Mouse (Mus musculus) heart, embryonic 16.5 days (tissue): ENCODE data around the gene Ovol3. TPM values are rescaled to one million over a fixed set of nuclear protein-coding genes. Genes with fewer than 3 reads are reported as not detected.

Experiments
- ATAC-seq: fragments of 200-750 bp; cut with Nextera tagmentation; replicated peaks from 2 replicates; pipeline ENCODE4 v1.8.0; 2017; ENCODE audit warnings: moderate number of reproducible peaks; ENCODE audit not compliant: insufficient read depth, low FRiP score; ENCODE audit errors: extremely low read depth
- H3K27ac ChIP-seq: fragments of 300-500 bp; sonication (generic); 2 replicates; pipeline ENCODE4 v1.5.1; 2014; ENCODE audit warnings: mild to moderate bottlenecking, low read length, control low read depth, moderate library complexity
- H3K27me3 ChIP-seq: fragments of 300-500 bp; sonication (generic); 2 replicates; pipeline ENCODE4 v1.6.1; 2014; ENCODE audit warnings: low read length, mixed read lengths; ENCODE audit not compliant: control insufficient read depth, insufficient read depth
- H3K36me3 ChIP-seq: fragments of 300-500 bp; sonication (generic); 2 replicates; pipeline ENCODE4 v1.6.1; 2014; ENCODE audit not compliant: control insufficient read depth, insufficient read depth
- H3K4me1 ChIP-seq: fragments of 300-500 bp; sonication (generic); 2 replicates; pipeline ENCODE4 v1.6.1; 2014; ENCODE audit warnings: low read length, mixed read lengths; ENCODE audit not compliant: control insufficient read depth, insufficient read depth
- H3K4me2 ChIP-seq: fragments of 300-500 bp; sonication (generic); 2 replicates; pipeline ENCODE4 v1.6.1; 2014; ENCODE audit warnings: low read depth, mild to moderate bottlenecking, control low read depth, low read length
- H3K4me3 ChIP-seq: fragments of 300-500 bp; sonication (generic); 2 replicates; pipeline ENCODE4 v1.5.1; 2014; ENCODE audit warnings: mild to moderate bottlenecking, control low read depth, low read length
- H3K9ac ChIP-seq: fragments of 300-500 bp; sonication (generic); 2 replicates; pipeline ENCODE4 v1.6.1; 2014; ENCODE audit warnings: low read length, control low read depth
- H3K9me3 ChIP-seq: fragments of 300-500 bp; sonication (generic); replicated peaks from 2 replicates; pipeline ENCODE4 v1.6.1; 2016; ENCODE audit warnings: low read length; ENCODE audit not compliant: control insufficient read depth
- WGBS: fragments of 180-500 bp; shearing (Covaris S2); extraction: QIAGEN DNeasy Blood & Tissue Kit; methylation state at CpG from one replicate; pipeline ENCODE4 v1.1.7; 2014; 5-methylcytosine and 5-hydroxymethylcytosine counted together
- polyA plus RNA-seq: library from polyadenylated mRNA; unstranded; fragments of >200 nt; fragmentation: Nextera tagmentation; extraction: Ambion mirVana; gene quantifications from 2 replicates; pipeline ENCODE4 v1.2.1, GENCODE M21; 2015

The Ovol3 gene
- 0.20 TPM in 1 of 2 replicates, not detected in the other for polyA plus RNA-seq

GRCm38 (mm10) chr7:30235625-30236024 is at the start of gene Ovol3:
Gene Ovol3 (minus strand): TSS chr7:30235725.
- Histone ChIP-seq H3K4me2 (no peak within 1 kb of the TSS), H3K27ac (no peak within 1 kb of the TSS), H3K4me1 (peaks cover 7% of the 10 kb centered on the region), H3K9me3 (no peaks in the 10 kb centered on the region), H3K4me3 (no peak within 1 kb of the TSS), H3K27me3 (no peaks in the 10 kb centered on the region), H3K9ac (no peak within 1 kb of the TSS), H3K36me3 (peaks cover 3% of the 10 kb centered on the region; the same call in 1 of the 2 replicates)
- WGBS, result 82% methylated on average over 4 of the region's 4 CpGs
- no peak for ATAC-seq

DNA sequence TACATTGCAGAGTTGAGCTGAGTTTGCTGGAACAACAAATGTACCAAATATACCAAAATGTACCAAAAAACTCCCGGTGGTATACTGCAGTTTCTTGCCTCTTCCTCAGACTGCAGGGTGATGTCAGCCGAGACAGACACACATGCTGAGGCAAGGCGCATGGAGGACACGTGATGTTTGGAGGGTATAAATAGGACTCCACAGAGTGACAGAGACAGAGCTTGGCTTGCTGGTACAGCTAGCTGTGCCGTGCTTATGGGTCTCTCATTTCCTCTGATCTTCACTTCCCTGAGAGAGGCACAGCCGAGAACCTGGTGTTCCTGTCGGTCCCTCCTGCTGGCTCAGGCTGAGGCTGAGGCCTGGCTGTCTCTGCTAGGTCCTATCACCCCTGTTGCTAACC is 47.2 kb upstream of the Ovol3 start:
- ATAC-seq, result no peak
- Histone ChIP-seq H3K27ac (0 out of 2 replicates have a peak overlapping the region, but pooled peaks have one; percentile 1), H3K36me3 (no peaks in the 10 kb centered on the region), H3K27me3 (no peaks in the 10 kb centered on the region), H3K4me3 (no peak overlapping the region), H3K4me2 (peak overlapping the region; percentile 29; the same call in 1 of the 2 replicates), H3K9me3 (no peaks in the 10 kb centered on the region), H3K9ac (no peak overlapping the region), H3K4me1 (peaks cover 12% of the 10 kb centered on the region)
- 61% methylated on average over 7 of the region's 7 CpGs for WGBS

DNA sequence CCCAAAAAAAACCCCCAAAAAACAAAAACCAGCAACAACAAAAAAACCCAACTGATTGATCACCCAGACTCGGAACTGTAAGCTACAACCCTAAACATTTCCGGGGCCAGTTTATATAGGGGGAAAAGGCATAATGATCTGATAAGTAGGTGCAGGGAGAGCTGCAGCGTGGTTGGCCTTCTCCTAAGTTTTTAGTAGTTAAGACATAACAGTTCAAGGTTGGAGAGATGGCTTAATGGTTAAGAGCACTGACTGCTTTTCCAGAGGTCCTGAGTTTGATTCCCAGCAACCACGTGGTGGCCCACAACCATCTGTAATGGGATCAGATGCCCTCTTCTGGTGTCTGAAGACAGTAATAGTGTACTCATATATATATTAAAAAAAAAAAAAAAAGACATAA is 46.0 kb upstream of the Ovol3 start:
- 79% methylated on average over 4 of the region's 4 CpGs for WGBS

DNA sequence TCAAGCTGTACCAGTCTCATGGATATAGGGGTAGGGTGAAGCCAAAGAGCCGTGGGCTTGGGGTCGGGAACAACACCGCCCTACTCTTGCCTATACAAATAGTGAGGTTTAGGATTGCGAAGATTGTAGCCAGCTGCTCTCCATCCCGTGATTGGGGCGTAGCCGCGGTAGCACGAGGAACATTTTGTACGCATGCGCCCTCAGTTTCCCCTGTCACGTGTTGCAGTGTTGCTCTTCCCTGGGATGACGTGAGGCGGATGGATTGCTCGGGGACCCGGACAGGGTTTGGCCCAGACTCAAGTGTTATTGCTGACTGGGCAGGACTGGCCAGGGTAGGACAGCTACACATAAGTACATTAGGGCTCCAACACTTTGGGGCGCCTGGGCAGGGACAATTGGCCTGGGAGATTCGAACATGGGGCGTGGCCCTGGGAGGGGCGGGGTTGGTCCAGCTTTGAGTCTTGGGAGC is 45.2 kb upstream of the Ovol3 start:
- H3K27ac ChIP-seq, result peak overlapping the region; percentile 96
- peak overlapping the region; percentile 85 for H3K4me2 ChIP-seq
- peak; percentile 82 for ATAC-seq
- no peaks in the 10 kb centered on the region for H3K9me3 ChIP-seq
- H3K36me3 ChIP-seq, result no peaks in the 10 kb centered on the region
- peak overlapping the region; percentile 53 for H3K9ac ChIP-seq
- peaks cover 12% of the 10 kb centered on the region for H3K4me1 ChIP-seq
- 2% methylated on average over 20 of the region's 20 CpGs for WGBS
- H3K4me3 ChIP-seq, result peak overlapping the region; percentile 93
- H3K27me3 ChIP-seq, result no peaks in the 10 kb centered on the region

More for the DNA sequence above, 46.0 kb upstream of the Ovol3 start:
- Histone ChIP-seq H3K27ac (peak overlapping the region; percentile 96; the same call in 1 of the 2 replicates), H3K9me3 (no peaks in the 10 kb centered on the region), H3K4me1 (peaks cover 12% of the 10 kb centered on the region), H3K4me3 (no peak overlapping the region), H3K27me3 (no peaks in the 10 kb centered on the region), H3K36me3 (no peaks in the 10 kb centered on the region), H3K4me2 (no peak overlapping the region; the same call in 1 of the 2 replicates), H3K9ac (no peak overlapping the region)
- ATAC-seq, result no peak

GRCm38 (mm10) chr7:30279951-30280669 is 44.6 kb upstream of the Ovol3 start, which contains the start of the genes Thap8 and Wdr62:
Gene Thap8 (plus strand): TSS chr7:30280094.
Gene Wdr62 (minus strand): TSS chr7:30280419.
- Histone ChIP-seq H3K27me3 (no peaks in the 10 kb centered on the region), H3K4me3 (peak within 1 kb of the TSS; percentile 93), H3K9ac (peak within 1 kb of the TSS; percentile 77), H3K4me1 (peaks cover 13% of the 10 kb centered on the region), H3K36me3 (no peaks in the 10 kb centered on the region), H3K4me2 (peak within 1 kb of the TSS; percentile 85), H3K9me3 (no peaks in the 10 kb centered on the region), H3K27ac (peak within 1 kb of the TSS; percentile 96)
- WGBS, result under 1% methylated on average over 48 of the region's 49 CpGs
- ATAC-seq, result peak; percentile 96

DNA sequence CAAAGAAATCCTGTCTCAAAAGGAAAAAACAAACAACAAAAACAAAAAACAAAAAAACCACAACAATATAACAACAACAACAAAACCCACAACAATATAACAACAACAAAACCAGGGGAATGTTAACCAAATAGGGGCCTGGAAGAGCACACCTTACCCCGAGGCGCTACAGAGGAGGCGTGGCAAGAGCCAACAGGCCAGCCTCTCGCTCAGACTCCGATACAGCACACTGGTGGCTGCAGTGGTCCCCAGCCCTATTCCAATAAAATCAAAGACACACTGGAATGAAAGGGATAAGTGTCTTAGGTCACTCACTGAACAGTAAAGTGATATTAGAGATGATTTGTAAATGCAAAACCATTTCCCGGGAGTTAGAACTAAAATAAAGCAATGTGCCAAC is 44.0 kb upstream of the Ovol3 start:
- peak overlapping the region; percentile 77 for H3K9ac ChIP-seq
- H3K4me2 ChIP-seq, result peak overlapping the region; percentile 85
- peaks cover 14% of the 10 kb centered on the region for H3K4me1 ChIP-seq
- H3K9me3 ChIP-seq, result no peaks in the 10 kb centered on the region
- 0% methylated on average over 6 of the region's 6 CpGs for WGBS
- ATAC-seq, result no peak
- no peaks in the 10 kb centered on the region for H3K27me3 ChIP-seq
- peak overlapping the region; percentile 96; the same call in 1 of the 2 replicates for H3K27ac ChIP-seq
- no peaks in the 10 kb centered on the region for H3K36me3 ChIP-seq
- peak overlapping the region; percentile 93 for H3K4me3 ChIP-seq

GRCm38 (mm10) chr7:30278911-30279310 is 43.4 kb upstream of the Ovol3 start:
- H3K27me3 ChIP-seq, result no peaks in the 10 kb centered on the region
- H3K9me3 ChIP-seq, result no peaks in the 10 kb centered on the region
- no peak overlapping the region for H3K4me3 ChIP-seq
- no peak overlapping the region for H3K9ac ChIP-seq
- H3K4me1 ChIP-seq, result peaks cover 14% of the 10 kb centered on the region
- 49% methylated on average over 2 of the region's 2 CpGs for WGBS
- no peak for ATAC-seq
- H3K4me2 ChIP-seq, result peak overlapping the region; percentile 85; the same call in 1 of the 2 replicates
- no peaks in the 10 kb centered on the region for H3K36me3 ChIP-seq
- H3K27ac ChIP-seq, result no peak overlapping the region

- Histone ChIP-seq H3K27me3 (no peaks in the 10 kb centered on the region), H3K4me3 (no peak overlapping the region), H3K9ac (no peak overlapping the region), H3K9me3 (no peaks in the 10 kb centered on the region), H3K27ac (no peak overlapping the region), H3K36me3 (peaks cover 3% of the 10 kb centered on the region), H3K4me2 (no peak overlapping the region), H3K4me1 (peaks cover 6% of the 10 kb centered on the region)
- no peak for ATAC-seq
- WGBS, result 75% methylated on average over 6 of the region's 6 CpGs
Measured at GRCm38 (mm10) chr7:30274383-30274782, 38.9 kb upstream of the Ovol3 start.

DNA sequence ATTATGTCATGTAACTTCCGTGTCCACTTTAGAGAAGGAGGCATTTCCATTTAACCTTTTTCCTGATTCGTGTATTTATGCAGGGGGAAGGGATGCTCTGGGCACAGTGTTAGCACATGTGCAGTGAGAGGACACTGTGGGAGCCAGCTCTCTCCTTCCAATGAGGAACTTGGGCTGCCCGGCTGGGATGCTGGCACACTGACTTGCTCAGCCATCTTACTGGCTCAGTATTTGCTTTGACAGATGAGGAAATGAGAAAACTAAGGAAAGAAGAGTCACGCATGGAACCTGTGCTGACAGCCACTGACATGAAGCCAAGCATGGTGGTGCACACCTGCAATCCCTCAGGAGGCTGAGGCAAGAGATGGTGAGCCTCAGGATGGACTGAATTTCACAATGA is 34.1 kb upstream of the Ovol3 start:
- Histone ChIP-seq H3K36me3 (peaks cover 5% of the 10 kb centered on the region), H3K9me3 (no peaks in the 10 kb centered on the region), H3K27me3 (no peaks in the 10 kb centered on the region), H3K27ac (no peak overlapping the region), H3K4me2 (no peak overlapping the region), H3K4me3 (no peak overlapping the region), H3K4me1 (peaks cover 4% of the 10 kb centered on the region; the same call in 1 of the 2 replicates), H3K9ac (no peak overlapping the region)
- ATAC-seq, result no peak
- WGBS, result 86% methylated on average over 4 of the region's 4 CpGs
